Mouse (Mus musculus): Measurements from ENCODE around the gene Eif2b1. TPM values are rescaled to one million over a fixed set of nuclear protein-coding genes. Genes with fewer than 3 reads are reported as not detected.

Eif2b1 gene
- polyA plus RNA-seq, 1 experiment from 2014 or later, result 67.8 TPM

DNA sequence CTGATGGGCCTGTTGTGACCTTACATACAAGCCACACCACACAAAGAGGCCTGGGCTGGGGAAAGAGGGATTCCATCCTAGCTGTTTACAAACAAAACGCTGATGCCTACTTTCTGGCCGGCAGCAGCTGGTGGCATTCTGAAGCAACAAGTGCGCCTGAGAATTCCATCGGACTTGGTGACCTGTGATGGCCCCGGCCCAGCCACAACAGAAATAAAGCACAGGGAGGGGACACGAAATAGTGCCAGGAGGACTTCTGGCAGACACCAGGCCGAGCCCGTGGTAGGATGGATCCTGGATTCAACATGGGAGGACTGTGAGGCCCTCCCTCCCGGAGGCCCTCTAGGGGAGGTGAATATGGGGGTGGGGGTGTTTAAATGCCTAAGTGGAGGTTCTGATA lies 50.1 kb downstream of the Eif2b1 start:
- Histone ChIP-seq H3K27me3 (ENCODE audit: control insufficient read depth, insufficient read depth, low read length) (no peaks in the 10 kb centered on the region), H3K36me3 (ENCODE audit: control insufficient read depth, insufficient read depth, low read length) (no peaks in the 10 kb centered on the region), H3K4me2 (ENCODE audit: low read depth, low read length) (peak overlapping the region; percentile 63), H3K27ac (ENCODE audit: low read depth, low read length) (no peak overlapping the region; the same call in 1 of the 2 replicates), H3K4me1 (ENCODE audit: control insufficient read depth, insufficient read depth, low read length) (peaks cover 26% of the 10 kb centered on the region; the same call in 1 of the 2 replicates), H3K9ac (replicated peaks; ENCODE audit: low read depth, low read length) (peak overlapping the region; percentile 32; the same call in 1 of the 2 replicates), H3K4me3 (ENCODE audit: low read depth, low read length) (peak overlapping the region; percentile 6; the same call in 1 of the 2 replicates), H3K9me3 (ENCODE audit: control insufficient read depth, low read length) (no peaks in the 10 kb centered on the region)
- ATAC-seq (ENCODE audit: low read depth), result no peak
- WGBS, result 27% methylated on average over 9 of the region's 9 CpGs

DNA sequence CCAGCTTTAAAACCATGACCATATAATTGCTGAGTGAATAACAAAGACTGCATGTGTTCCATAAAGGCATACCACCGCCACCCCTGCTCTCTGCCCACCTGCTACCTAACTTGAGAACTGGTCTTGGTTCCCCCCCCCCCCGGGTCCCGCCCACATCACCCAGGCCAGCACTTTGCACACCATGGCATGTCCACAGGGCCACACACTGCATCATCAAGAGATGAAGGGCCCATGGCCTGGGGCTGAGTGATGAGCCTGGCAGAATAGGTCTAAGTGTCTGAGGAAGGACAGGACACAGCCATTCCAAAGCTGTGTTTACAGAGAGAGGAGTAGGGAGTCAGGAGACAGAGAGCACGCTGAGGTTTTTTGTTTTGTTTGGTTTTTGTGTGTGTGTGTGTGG lies 50.6 kb downstream of the Eif2b1 start:
- 64% methylated on average over 4 of the region's 4 CpGs for WGBS
- Histone ChIP-seq H3K9ac (replicated peaks; ENCODE audit: low read depth, low read length) (peak overlapping the region; percentile 32; the same call in 1 of the 2 replicates), H3K27ac (ENCODE audit: low read depth, low read length) (no peak overlapping the region; the same call in 1 of the 2 replicates)

DNA sequence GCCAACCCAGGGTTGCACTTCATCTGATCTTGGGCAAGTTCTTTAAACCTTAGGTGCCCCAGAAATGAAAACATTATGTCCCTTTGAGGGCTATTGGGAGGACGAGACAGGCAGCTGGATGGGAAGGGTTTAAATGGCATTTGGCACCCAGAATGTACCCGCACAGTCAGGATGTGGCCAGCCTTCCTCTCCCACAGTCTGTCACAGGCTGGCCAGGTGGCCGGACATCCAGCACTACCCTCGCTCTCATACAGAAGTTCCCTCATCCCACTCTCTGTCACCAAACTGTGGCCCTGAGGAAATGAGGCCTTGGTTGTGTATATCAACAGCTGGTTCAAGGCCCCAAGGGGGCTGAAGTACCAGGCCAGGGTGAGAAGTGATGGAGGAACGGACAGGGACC lies 54.0 kb downstream of the Eif2b1 start:
- no peak for ATAC-seq (ENCODE audit: low read depth)

More for the DNA sequence above, 50.6 kb downstream of the Eif2b1 start:
- no peaks in the 10 kb centered on the region for H3K27me3 ChIP-seq (ENCODE audit: control insufficient read depth, insufficient read depth, low read length)
- no peak for ATAC-seq (ENCODE audit: low read depth)
- peak overlapping the region; percentile 63 for H3K4me2 ChIP-seq (ENCODE audit: low read depth, low read length)
- no peaks in the 10 kb centered on the region for H3K36me3 ChIP-seq (ENCODE audit: control insufficient read depth, insufficient read depth, low read length)
- H3K4me3 ChIP-seq (ENCODE audit: low read depth, low read length), result peak overlapping the region; percentile 6; the same call in 1 of the 2 replicates
- H3K4me1 ChIP-seq (ENCODE audit: control insufficient read depth, insufficient read depth, low read length), result peaks cover 26% of the 10 kb centered on the region; the same call in 1 of the 2 replicates
- H3K9me3 ChIP-seq (ENCODE audit: control insufficient read depth, low read length), result no peaks in the 10 kb centered on the region

DNA sequence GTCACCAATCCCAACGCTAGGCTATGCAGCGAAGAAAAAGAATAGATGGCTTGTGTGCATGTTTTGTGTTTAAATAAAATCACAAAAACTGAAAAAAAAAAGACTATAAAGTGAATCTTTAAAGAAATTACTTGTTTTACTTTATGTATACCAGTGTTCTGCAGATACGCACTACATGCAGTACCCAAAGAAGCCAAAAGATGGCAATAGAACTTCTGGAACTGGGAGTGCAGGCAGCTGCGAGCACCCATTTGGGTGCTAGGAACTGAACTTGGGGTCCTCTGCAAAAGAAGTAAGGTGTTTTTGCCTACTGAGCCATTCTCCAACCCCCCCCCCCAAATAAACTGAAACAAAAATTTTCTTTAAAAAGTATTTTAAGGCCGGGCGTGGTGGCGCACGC lies 55.9 kb downstream of the Eif2b1 start:
- no peaks in the 10 kb centered on the region for H3K27me3 ChIP-seq (ENCODE audit: control insufficient read depth, insufficient read depth, low read length)
- no peaks in the 10 kb centered on the region for H3K4me1 ChIP-seq (ENCODE audit: control insufficient read depth, insufficient read depth, low read length)
- H3K36me3 ChIP-seq (ENCODE audit: control insufficient read depth, insufficient read depth, low read length), result no peaks in the 10 kb centered on the region
- WGBS, result 97% methylated on average over 8 of the region's 8 CpGs
- H3K4me3 ChIP-seq (ENCODE audit: low read depth, low read length), result no peak overlapping the region
- no peak overlapping the region for H3K9ac ChIP-seq (replicated peaks; ENCODE audit: low read depth, low read length)
- no peaks in the 10 kb centered on the region for H3K9me3 ChIP-seq (ENCODE audit: control insufficient read depth, low read length)
- no peak overlapping the region for H3K4me2 ChIP-seq (ENCODE audit: low read depth, low read length)
- no peak overlapping the region for H3K27ac ChIP-seq (ENCODE audit: low read depth, low read length)
- ATAC-seq (ENCODE audit: low read depth), result no peak

More for the DNA sequence above, 54.0 kb downstream of the Eif2b1 start:
- no peak overlapping the region for H3K27ac ChIP-seq (ENCODE audit: low read depth, low read length)
- peaks cover 17% of the 10 kb centered on the region; the same call in 1 of the 2 replicates for H3K4me1 ChIP-seq (ENCODE audit: control insufficient read depth, insufficient read depth, low read length)
- H3K9me3 ChIP-seq (ENCODE audit: control insufficient read depth, low read length), result no peaks in the 10 kb centered on the region
- H3K4me2 ChIP-seq (ENCODE audit: low read depth, low read length), result no peak overlapping the region
- no peak overlapping the region for H3K9ac ChIP-seq (replicated peaks; ENCODE audit: low read depth, low read length)
- 93% methylated on average over 5 of the region's 5 CpGs for WGBS
- H3K4me3 ChIP-seq (ENCODE audit: low read depth, low read length), result no peak overlapping the region
- H3K27me3 ChIP-seq (ENCODE audit: control insufficient read depth, insufficient read depth, low read length), result no peaks in the 10 kb centered on the region
- no peaks in the 10 kb centered on the region for H3K36me3 ChIP-seq (ENCODE audit: control insufficient read depth, insufficient read depth, low read length)

DNA sequence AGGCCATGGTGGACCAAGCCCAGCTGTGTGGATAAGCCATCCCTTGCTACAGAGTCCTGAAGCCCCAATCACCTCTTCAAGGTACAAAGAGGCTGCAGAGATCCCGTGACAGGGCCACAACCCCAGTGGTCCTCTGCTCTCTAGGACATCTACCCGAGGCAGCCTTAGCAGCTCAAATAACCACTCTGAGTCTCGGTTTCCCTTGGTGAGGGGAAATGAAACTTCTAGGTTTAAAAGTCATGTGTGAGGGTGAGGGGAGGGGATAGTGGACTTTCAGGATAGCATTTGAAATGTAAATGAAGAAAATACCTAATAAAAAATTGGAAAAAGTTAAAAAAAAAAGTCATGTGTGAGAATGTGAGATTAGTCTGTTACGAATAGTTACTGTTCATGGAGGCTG lies 57.3 kb downstream of the Eif2b1 start:
- H3K36me3 ChIP-seq (ENCODE audit: control insufficient read depth, insufficient read depth, low read length), result no peaks in the 10 kb centered on the region
- H3K9me3 ChIP-seq (ENCODE audit: control insufficient read depth, low read length), result no peaks in the 10 kb centered on the region
- H3K9ac ChIP-seq (replicated peaks; ENCODE audit: low read depth, low read length), result no peak overlapping the region
- H3K4me2 ChIP-seq (ENCODE audit: low read depth, low read length), result no peak overlapping the region
- no peak overlapping the region for H3K27ac ChIP-seq (ENCODE audit: low read depth, low read length)
- 95% methylated on average over 4 of the region's 4 CpGs for WGBS
- no peak overlapping the region for H3K4me3 ChIP-seq (ENCODE audit: low read depth, low read length)
- no peak for ATAC-seq (ENCODE audit: low read depth)
- H3K27me3 ChIP-seq (ENCODE audit: control insufficient read depth, insufficient read depth, low read length), result no peaks in the 10 kb centered on the region
- H3K4me1 ChIP-seq (ENCODE audit: control insufficient read depth, insufficient read depth, low read length), result no peaks in the 10 kb centered on the region

Other genes starting within 250 kb of the Eif2b1 start
- 68.5 and 72.5 TPM in 2 replicates for gene Cdk2ap1, start 216.0 kb downstream of the Eif2b1 start, polyA plus RNA-seq (2014; fragmentation: Nextera tagmentation; extraction: Ambion mirVana)
- 101 and 102 TPM in 2 replicates for gene Sbno1, start 153.1 kb downstream of the Eif2b1 start, polyA plus RNA-seq (2014; fragmentation: Nextera tagmentation; extraction: Ambion mirVana)
- 15.9 and 21.5 TPM in 2 replicates for gene Kmt5a, start 139.2 kb downstream of the Eif2b1 start, polyA plus RNA-seq (2014; fragmentation: Nextera tagmentation; extraction: Ambion mirVana)
- gene Rilpl2, start 100.8 kb downstream of the Eif2b1 start, polyA plus RNA-seq (2014; fragmentation: Nextera tagmentation; extraction: Ambion mirVana), result 22.9 and 28.7 TPM in 2 replicates
- gene Snrnp35, start 96.0 kb downstream of the Eif2b1 start, polyA plus RNA-seq (2014; fragmentation: Nextera tagmentation; extraction: Ambion mirVana), result 8.9 and 12.0 TPM in 2 replicates
- gene Rilpl1, start 47.7 kb downstream of the Eif2b1 start, polyA plus RNA-seq (2014; fragmentation: Nextera tagmentation; extraction: Ambion mirVana), result 11.0 and 14.4 TPM in 2 replicates
- 368 and 376 TPM in 2 replicates for gene Tmed2, start 38.4 kb downstream of the Eif2b1 start, polyA plus RNA-seq (2014; fragmentation: Nextera tagmentation; extraction: Ambion mirVana)
- 24.9 and 30.4 TPM in 2 replicates for gene Ddx55, start 26.3 kb downstream of the Eif2b1 start, polyA plus RNA-seq (2014; fragmentation: Nextera tagmentation; extraction: Ambion mirVana)
- 47.6 and 49.4 TPM in 2 replicates for gene Gtf2h3, start within 50 bp of the Eif2b1 start, polyA plus RNA-seq (2014; fragmentation: Nextera tagmentation; extraction: Ambion mirVana)
- 39.4 and 43.0 TPM in 2 replicates for gene Atp6v0a2, start 49.4 kb upstream of the Eif2b1 start, polyA plus RNA-seq (2014; fragmentation: Nextera tagmentation; extraction: Ambion mirVana)
- gene Dnah10, start 146.0 kb upstream of the Eif2b1 start, polyA plus RNA-seq (2014; fragmentation: Nextera tagmentation; extraction: Ambion mirVana), result 0.11 and 0.17 TPM in 2 replicates

Data from neural tube, embryonic 14.5 days (tissue).